Mouse (Mus musculus): ENCODE results near the gene Tbrg4.

Tbrg4 gene

GRCm38 (mm10) chr11:6623704-6624103 is 2.2 kb downstream of the Tbrg4 start:
- no peak for DNase-seq (ENCODE audit: low spot score in 2 of 2)

GRCm38 (mm10) chr11:6615250-6616205 is 10.3 kb downstream of the Tbrg4 start:
- no peak for DNase-seq (ENCODE audit: low spot score in 2 of 2)

DNA sequence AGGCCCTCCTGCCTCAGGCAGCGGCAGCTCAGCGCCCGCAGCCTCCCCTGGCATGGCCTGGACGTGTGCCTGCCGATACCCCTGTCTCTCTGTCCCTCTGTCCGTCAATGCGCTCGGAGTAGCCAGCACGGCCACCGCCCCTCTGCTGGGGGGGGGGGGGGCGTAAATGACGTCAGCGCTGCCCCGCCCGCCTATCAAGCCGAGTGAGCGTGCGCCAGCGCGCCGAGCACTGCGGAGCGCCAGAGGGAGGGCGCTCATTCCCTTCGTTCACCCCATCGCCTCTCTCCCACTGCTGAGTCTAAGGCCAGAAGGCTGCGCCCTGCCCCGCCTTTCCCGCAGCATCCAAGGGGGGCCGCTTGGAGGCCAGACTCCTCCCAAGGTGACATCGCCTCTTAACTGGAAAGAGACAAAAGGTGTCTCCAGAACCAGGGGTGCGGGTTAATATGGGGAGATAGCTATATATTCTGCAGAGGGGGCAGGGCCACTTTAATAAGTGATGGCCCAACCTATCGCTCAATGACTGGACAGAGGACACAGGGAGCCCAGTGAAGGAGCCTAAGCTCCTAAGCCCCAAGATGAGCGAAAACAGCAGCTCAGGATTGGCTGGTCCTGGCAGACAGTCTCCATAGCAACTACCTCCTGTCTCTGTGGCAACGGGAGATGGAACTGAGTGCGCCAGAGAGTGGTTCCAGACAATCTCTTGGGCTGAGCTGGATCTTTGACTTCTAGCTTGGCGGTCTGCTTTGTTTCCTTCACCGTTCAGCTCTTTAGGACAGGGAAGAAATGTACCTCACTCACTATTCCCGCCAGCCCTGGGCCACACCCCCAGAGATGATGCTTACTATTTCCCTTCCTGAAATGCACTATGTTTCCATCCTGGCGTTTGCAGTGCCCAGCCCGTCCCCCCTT is 20.1 kb downstream of the Tbrg4 start, which contains the start of gene Nacad:
Nacad (minus strand) TSS at position 563 of the 909 bp plus-strand sequence.
- no peak for DNase-seq (ENCODE audit: low spot score in 2 of 2)

DNA sequence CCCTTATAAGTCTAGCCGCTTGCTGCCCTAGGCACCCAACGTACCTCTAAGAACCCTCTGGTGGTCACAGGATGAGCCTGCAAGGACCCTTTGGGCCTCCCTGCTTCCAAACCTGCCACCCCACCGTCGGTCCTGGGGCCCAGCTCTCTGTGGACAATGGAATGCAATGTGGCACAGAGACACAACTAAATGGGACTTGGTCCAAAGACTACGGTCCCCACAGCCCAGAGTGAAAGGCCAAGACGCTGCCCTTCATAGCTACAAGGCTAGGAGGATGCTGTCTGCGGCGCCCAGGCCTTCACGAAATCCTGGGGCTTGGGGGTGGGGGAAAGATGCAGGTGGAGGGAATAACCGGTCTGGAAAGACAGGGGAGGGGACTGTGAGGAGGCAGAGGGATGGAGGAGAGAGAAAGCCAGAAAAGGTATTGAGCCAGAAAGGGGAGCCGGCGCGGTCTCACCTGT is 20.8 kb downstream of the Tbrg4 start:
- DNase-seq (ENCODE audit: low spot score in 2 of 2), result no peak

DNA sequence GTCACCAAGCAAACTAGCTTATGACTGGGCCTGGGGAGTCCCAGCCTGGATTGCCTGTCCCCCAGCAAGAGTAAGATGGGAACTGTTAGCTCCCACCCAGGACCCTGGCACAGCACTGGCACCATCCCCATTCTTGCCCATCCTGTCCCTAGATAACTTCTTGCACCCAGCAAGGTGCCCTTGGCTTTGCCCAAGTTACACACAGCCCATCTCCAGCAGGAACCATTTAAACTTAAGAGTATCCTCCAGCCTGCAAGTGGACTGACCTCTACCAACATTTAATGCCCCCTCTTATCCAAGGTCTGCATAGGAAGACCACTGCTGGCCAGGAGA is 21.3 kb downstream of the Tbrg4 start:
- DNase-seq (ENCODE audit: low spot score in 2 of 2), result no peak

DNA sequence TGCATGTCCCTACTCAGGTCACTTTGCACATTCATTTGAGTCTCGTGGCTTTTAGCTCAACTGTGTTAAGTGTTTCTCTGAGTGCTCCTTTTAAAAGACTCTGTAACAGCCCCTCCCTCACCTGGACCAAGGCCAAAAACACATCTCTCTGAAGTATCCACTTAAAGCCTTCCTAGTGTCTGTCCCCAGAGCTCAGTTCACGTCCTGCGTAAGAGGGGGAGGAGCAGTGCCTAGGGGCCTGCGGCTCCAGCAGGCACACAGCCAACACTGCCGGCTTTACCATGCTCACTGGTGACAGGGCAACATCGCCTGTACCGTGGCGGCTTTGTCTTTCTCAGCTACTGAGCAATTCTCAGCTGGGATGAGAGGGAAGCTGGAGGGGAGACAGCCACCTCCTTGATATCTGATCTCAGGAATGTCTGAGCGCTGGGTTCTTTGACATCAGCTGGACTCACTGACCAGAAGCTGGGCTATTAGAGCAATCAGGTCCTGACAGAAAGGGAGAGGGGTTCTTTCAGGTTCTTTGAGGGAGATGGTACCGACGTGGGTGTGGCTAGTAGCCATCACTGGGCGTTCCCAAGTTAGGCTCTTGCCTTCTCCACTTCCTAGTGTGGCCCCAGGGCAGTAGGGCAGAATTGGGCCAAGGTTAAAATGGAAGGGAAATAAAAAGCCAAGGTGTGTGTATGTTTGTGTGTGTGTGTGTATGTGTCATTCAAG is 21.8 kb downstream of the Tbrg4 start:
- no peak for DNase-seq (ENCODE audit: low spot score in 2 of 2)

- no peak for DNase-seq (ENCODE audit: low spot score in 2 of 2)
Measured at GRCm38 (mm10) chr11:6603224-6603623, 22.6 kb downstream of the Tbrg4 start.

DNA sequence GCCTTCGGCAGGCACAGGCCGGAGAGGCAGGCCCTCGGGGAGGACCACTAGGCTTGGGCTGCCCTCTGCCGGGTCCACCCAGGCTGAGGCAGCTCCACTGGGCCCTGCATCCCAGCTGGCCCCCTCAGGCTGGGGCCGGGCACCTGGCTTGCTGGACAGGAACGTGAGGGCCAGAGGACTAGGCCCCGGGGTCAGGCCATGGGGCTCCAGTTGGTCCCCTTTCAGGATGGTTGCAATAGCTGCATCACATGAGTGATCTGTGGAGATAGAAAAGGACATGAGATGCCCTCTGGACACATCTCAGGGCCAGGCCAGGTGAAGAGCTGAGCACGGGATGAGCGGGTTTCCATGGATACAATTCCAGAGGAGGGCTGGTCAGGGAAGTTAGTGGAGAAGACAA is 23.2 kb downstream of the Tbrg4 start:
- no peak for DNase-seq (ENCODE audit: low spot score in 2 of 2)

DNA sequence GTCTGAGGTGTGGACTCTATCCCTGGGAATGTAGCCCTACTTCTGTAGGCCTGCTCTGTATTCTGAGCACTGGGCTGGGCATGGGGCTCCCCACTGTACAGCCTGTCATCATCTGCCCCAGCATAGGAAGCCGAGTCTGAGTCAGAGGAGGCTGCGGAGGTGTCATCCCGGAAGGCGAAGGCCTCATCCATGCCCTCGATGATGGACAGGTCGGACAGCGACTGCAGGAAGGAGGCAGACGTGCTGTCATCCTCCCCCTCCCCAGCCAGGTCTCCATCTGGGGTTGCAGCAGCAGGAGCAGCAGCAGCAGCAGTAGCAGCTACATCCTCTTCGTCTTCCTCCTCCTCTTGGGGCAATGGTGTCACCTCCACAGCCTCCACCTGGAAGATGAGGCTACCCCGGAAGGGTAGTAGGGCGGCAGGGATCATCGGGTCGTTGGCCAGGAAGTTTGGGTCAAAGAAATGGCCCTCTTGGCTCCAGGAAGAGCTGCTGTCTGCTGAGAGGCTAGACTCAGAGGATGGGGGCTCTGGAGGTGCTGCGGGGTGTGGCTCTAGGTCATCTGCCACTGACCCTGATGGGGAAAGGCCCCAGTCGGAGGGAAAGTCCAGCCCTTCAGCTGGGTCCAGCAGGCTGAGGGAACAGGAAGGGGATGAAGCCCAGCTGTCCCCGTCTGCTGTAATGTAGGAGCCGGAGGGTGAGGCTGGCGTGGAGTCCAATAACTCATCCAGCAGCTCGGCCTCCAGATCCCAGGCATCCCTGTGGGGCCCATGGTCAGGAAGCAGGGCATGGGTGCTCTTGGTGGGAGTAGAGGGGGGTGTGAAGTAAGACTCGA is 24.0 kb downstream of the Tbrg4 start:
- no peak for DNase-seq (ENCODE audit: low spot score in 2 of 2)

- DNase-seq (ENCODE audit: low spot score in 2 of 2), result no peak
Measured at GRCm38 (mm10) chr11:6600284-6600944, 25.5 kb downstream of the Tbrg4 start.

- DNase-seq (ENCODE audit: low spot score in 2 of 2), result no peak
Measured at GRCm38 (mm10) chr11:6599831-6600230, 26.0 kb downstream of the Tbrg4 start.

GRCm38 (mm10) chr11:6599011-6599681 is 26.7 kb downstream of the Tbrg4 start:
- no peak for DNase-seq (ENCODE audit: low spot score in 2 of 2)

DNA sequence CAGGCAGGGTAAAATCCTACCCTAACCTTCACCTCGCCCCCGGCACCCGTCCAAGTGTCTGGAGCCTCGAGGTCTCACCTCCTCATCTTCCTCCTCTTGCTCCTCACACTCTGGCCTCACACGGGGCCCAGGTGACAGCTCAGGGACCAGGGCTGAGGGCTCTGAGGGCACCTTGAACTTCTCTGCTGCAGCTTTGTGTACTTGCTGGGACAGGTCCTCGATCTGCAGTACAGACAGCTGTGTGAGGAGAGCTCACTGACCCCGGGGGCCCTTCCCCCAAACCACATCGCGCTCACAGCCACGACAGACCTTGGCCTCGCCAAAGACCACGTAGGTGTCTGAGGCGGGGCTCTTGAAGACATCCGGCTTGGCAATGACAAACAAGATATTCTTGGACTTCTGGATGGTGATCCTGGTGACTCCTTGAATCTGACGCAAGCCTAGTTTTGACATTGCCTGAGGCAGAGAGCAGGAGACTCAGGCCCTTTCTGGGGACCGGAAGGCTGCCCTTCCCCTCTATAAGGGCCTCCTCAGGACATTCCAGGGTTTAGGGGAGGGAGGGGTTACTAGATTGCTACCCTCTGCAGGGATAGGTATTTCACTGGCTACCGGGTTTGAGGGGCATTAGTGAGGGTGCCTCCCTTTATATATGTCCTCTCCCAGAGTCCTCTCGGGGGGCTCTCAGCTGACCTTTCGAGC is 27.5 kb downstream of the Tbrg4 start:
- DNase-seq (ENCODE audit: low spot score in 2 of 2), result no peak

DNA sequence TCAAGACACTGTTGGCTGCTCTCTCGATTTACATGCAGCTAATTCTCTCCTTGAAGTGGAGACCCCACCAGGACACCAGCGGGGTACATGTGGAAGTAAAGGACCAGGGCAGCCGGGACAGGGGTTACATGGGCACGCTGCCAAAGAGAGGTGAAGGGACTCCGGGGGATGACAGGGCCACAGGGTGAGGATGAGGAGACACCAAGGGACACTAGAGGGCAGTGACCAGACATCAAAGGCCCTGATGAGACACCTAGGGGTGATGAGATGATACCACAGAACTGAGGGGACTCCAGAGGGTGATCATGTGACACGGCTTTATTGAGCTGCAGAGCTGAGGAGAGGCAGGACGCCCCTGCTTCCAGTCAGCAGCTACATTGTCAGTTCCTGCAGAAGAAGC is 28.3 kb downstream of the Tbrg4 start:
- DNase-seq (ENCODE audit: low spot score in 2 of 2), result no peak

DNA sequence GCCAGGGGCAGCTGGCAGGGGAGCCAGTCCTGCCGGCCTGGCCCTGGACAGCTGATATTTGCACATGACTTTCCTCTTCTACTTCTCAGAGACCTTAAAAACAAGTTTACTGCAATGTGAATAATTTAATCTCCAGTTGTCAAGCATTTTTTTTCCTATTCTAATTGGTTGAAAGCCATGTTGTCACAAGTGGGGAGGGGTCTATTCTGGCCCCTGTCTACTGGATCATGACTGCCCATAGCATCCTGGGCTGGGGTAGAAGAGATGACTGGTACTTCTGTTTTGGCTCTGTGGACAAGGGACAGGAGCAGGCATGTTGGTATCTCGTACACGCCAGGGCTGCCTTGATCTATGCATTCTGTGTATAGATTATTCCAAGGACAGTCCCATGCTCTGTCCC is 29.3 kb downstream of the Tbrg4 start:
- no peak for DNase-seq (ENCODE audit: low spot score in 2 of 2)

DNA sequence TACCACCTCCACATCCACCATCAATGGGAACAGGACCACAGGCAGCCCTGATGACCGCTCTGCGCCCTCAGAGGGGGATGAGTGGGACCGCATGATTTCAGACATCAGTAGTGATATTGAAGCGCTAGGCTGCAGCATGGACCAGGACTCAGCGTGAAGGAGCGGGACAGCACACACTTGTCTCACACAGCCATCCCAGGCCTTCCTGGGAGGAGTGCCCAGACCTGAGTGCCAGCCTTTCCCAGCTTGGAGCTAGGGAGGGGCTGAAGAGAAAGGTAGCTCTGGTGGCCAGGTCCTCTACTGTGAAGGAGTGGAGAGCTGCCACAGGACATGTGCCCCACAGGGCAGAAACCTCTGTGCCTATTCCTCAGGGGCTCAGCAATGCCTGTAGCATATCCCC is 29.7 kb downstream of the Tbrg4 start:
- DNase-seq (ENCODE audit: low spot score in 2 of 2), result no peak

DNA sequence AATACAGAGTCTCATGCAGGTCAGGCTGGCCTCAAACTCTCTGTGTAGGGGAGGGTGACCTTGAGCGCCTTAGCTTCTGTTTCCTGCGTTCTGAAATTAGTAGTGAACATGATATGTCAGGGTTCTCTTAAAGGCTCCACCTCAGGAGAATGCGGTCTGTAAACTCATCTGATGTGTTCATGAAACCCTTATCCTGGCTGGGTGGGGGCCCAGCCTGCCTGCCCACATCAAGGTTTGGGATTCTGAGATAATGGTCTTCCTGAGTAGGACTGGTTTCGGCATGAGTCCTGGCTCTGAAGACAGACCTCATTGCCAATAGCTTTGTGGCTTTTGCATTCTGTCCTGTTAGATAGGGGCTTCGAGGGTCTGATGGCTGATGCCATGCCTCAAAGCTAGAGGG is 30.5 kb downstream of the Tbrg4 start:
- DNase-seq (ENCODE audit: low spot score in 2 of 2), result no peak

DNA sequence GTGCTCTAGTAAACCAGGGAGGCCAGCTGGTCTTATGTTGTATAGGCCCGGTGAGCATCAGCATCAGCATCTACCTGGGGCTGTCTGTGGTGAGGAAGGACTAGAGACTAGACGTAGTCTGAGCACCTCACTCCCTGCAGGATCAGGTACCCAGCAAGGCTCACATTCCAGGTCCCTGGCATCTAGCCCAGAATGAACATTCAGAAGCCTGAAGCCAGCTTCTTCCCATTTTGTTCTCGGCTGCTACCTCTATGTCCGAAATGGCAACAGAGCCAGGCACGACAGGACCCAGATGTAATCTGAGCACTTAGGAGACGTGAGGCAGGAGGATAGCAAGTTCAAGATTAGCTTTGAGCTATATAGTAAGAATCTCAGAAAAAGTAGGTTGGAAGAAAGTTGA is 31.0 kb downstream of the Tbrg4 start:
- no peak for DNase-seq (ENCODE audit: low spot score in 2 of 2)

DNA sequence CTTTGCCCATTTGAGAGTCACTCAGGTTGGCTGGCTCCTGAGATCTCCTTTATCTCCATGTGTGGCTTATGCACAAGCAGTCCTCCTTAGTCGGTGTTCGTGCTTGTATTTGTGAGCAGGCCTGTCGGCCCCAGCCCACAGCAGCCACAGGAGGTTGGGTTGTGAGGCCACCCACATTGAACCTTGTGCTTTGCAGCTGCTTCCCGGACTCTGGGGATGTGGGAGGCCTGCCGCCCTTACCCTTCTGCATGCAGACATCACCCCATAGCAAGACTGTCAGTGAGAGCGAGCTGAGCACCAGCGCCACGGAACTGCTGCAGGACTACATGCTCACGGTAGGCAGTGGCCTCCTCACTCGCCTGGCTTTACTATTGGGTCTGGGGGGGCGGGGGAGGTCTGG is 32.5 kb downstream of the Tbrg4 start:
- no peak for DNase-seq (ENCODE audit: low spot score in 2 of 2)
